Mouse (Mus musculus) liver, embryonic 14.5 days (tissue): ENCODE measurements around the gene Rex1bd. TPM values are rescaled to one million over a fixed set of nuclear protein-coding genes. Genes with fewer than 3 reads are reported as not detected.

Experiments
- ATAC-seq: fragments of 200-750 bp; cut with Nextera tagmentation; 2 replicates; pipeline ENCODE4 v1.8.0; 2017; ENCODE audit warnings: moderate number of reproducible peaks, mild to moderate bottlenecking, moderate library complexity; ENCODE audit not compliant: insufficient read depth
- DNase-seq, 3 experiments: peaks; one replicate each; pipeline ENCODE4 v3.0.0-alpha.2; 2012 to 2013; ENCODE audit warnings: low read depth in 3 of 3, low spot score in 3 of 3
- H3K27ac ChIP-seq: fragments of 300-500 bp; sonication (generic); 2 replicates; pipeline ENCODE4 v1.5.1; 2014; ENCODE audit warnings: moderate library complexity, mild to moderate bottlenecking, control low read depth, inconsistent platforms
- H3K27me3 ChIP-seq: fragments of 300-500 bp; sonication (generic); 2 replicates; pipeline ENCODE4 v1.6.1; 2014; ENCODE audit warnings: mild to moderate bottlenecking, low read length, moderate library complexity; ENCODE audit not compliant: control insufficient read depth, insufficient read depth
- H3K36me3 ChIP-seq: fragments of 300-500 bp; sonication (generic); replicated peaks from 2 replicates; pipeline ENCODE4 v1.6.1; 2014; ENCODE audit warnings: low read depth; ENCODE audit not compliant: control insufficient read depth, insufficient read depth
- H3K4me1 ChIP-seq, 2 experiments: fragments of 200-500 bp in 1 of 2; fragments of 300-500 bp in 1 of 2; sonication (generic) in 1 of 2; replicated peaks; 2 replicates each; pipeline ENCODE4 v1.6.1; 2012 to 2014; ENCODE audit warnings: antibody characterized with exemption in 1 of 2, inconsistent platforms in 1 of 2, low read length in 1 of 2; ENCODE audit not compliant: control insufficient read depth in 2 of 2, insufficient read depth in 2 of 2
- H3K4me2 ChIP-seq: fragments of 300-500 bp; sonication (generic); 2 replicates; pipeline ENCODE4 v1.6.1; 2014; ENCODE audit warnings: low read depth, mild to moderate bottlenecking, control low read depth, moderate library complexity
- H3K4me3 ChIP-seq, 2 experiments: fragments of 200-500 bp in 1 of 2; fragments of 300-500 bp in 1 of 2; sonication (generic) in 1 of 2; 2 replicates each; pipeline ENCODE4 v1.5.1; 2012 to 2014; ENCODE audit warnings: low read depth in 2 of 2, low read length in 2 of 2, mild to moderate bottlenecking in 2 of 2, control low read depth in 1 of 2, inconsistent platforms in 1 of 2, moderate library complexity in 1 of 2; ENCODE audit not compliant: insufficient read depth in 1 of 2
- H3K9ac ChIP-seq: fragments of 300-500 bp; sonication (generic); replicated peaks from 2 replicates; pipeline ENCODE4 v1.6.1; 2014; ENCODE audit warnings: mild to moderate bottlenecking, control low read depth, moderate library complexity
- H3K9me3 ChIP-seq: fragments of 300-500 bp; sonication (generic); 2 replicates; pipeline ENCODE4 v1.6.1; 2016; ENCODE audit warnings: low read length, mixed read lengths; ENCODE audit not compliant: control insufficient read depth
- CTCF ChIP-seq: IDR thresholded peaks from 2 replicates; pipeline ENCODE4 v1.5.1; 2016; ENCODE audit warnings: antibody characterized with exemption, low read depth, control low read depth
- EP300 ChIP-seq: IDR thresholded peaks from 2 replicates; pipeline ENCODE4 v1.6.1; 2016; ENCODE audit warnings: antibody characterized with exemption, low read depth
- WGBS: fragments of 180-500 bp; shearing (Covaris S2); extraction: QIAGEN DNeasy Blood & Tissue Kit; methylation state at CpG from one replicate; pipeline ENCODE4 v1.1.7; 2014; ENCODE audit not compliant: insufficient replicate concordance; 5-methylcytosine and 5-hydroxymethylcytosine counted together
- polyA plus RNA-seq, 2 experiments: library from polyadenylated mRNA; depleted of rRNA in 1 of 2; stranded (reverse) in 1 of 2; unstranded in 1 of 2; fragments of >200 nt; fragmentation: Nextera tagmentation in 1 of 2; extraction: Ambion mirVana in 1 of 2; gene quantifications; 2 replicates each; pipeline versions ENCODE4 v1.2.1 to v1.2.3; 2012 to 2014

The Rex1bd gene
- polyA plus RNA-seq, 2 experiments = 55.1 to 72.0 TPM

- WGBS = 6% methylated on average over 20 of the region's 20 CpGs
- Histone ChIP-seq H3K4me2 (no peak overlapping the region), H3K4me3 (no peak overlapping the region), H3K9ac (no peak overlapping the region), H3K27ac (no peak overlapping the region), H3K4me1 (0 out of 4 replicates have a peak, but pooled peaks cover 0 to 2% of the 10 kb centered on the region in 2 experiments), H3K36me3 (no peaks in the 10 kb centered on the region), H3K27me3 (peaks cover 99% of the 10 kb centered on the region), H3K9me3 (no peaks in the 10 kb centered on the region)
- no peak for DNase-seq
- ATAC-seq = no peak
- no peak for TF ChIP-seq EP300
- TF ChIP-seq CTCF = no peak
These were observed 15.6 kb downstream of the Rex1bd start for GRCm38 (mm10) chr8:70490880-70491495.

GRCm38 (mm10) chr8:70490061-70490879 is 16.3 kb downstream of the Rex1bd start:
- DNase-seq = no peak
- Histone ChIP-seq H3K27me3 (peaks cover 99% of the 10 kb centered on the region), H3K9me3 (no peaks in the 10 kb centered on the region), H3K4me1 (0 out of 4 replicates have a peak, but pooled peaks cover 0 to 2% of the 10 kb centered on the region in 2 experiments), H3K36me3 (no peaks in the 10 kb centered on the region), H3K27ac (no peak overlapping the region), H3K4me2 (no peak overlapping the region), H3K9ac (no peak overlapping the region), H3K4me3 (no peak overlapping the region)
- no peak for ATAC-seq
- 17% methylated on average over 10 of the region's 10 CpGs for WGBS
- no peak for TF ChIP-seq EP300
- no peak for TF ChIP-seq CTCF

GRCm38 (mm10) chr8:70489576-70489975 is 17.0 kb downstream of the Rex1bd start:
- DNase-seq = no peak
- H3K36me3 ChIP-seq = no peaks in the 10 kb centered on the region
- no peak for ATAC-seq
- H3K4me1 ChIP-seq = 0 out of 4 replicates have a peak, but pooled peaks cover 0 to 2% of the 10 kb centered on the region in 2 experiments
- H3K4me2 ChIP-seq = peak overlapping the region; percentile 44
- TF ChIP-seq EP300 = no peak
- no peak for TF ChIP-seq CTCF
- H3K4me3 ChIP-seq = peak overlapping the region in 1 of 2 experiments; percentile 33; a peak in 2 of 4 replicates
- H3K9ac ChIP-seq = no peak overlapping the region
- H3K27me3 ChIP-seq = peaks cover 99% of the 10 kb centered on the region
- H3K9me3 ChIP-seq = no peaks in the 10 kb centered on the region
- H3K27ac ChIP-seq = no peak overlapping the region
- 1% methylated on average over 36 of the region's 41 CpGs for WGBS

- Histone ChIP-seq H3K9me3 (no peaks in the 10 kb centered on the region), H3K4me3 (peak overlapping the region in 1 of 2 experiments; percentile 33; a peak in 2 of 4 replicates), H3K4me2 (peak overlapping the region; percentile 44), H3K36me3 (no peaks in the 10 kb centered on the region), H3K9ac (no peak overlapping the region), H3K27ac (no peak overlapping the region), H3K4me1 (0 out of 4 replicates have a peak, but pooled peaks cover 0 to 2% of the 10 kb centered on the region in 2 experiments), H3K27me3 (peaks cover 97% of the 10 kb centered on the region)
- WGBS = 3% methylated on average over 14 of the region's 14 CpGs
- ATAC-seq (no peak), DNase-seq (no peak)
- TF ChIP-seq CTCF (no peak), EP300 (no peak)
These were observed 17.6 kb downstream of the Rex1bd start for GRCm38 (mm10) chr8:70488931-70489470.
